Mouse (Mus musculus) 3134 (cell line): ENCODE results near the gene Bex2.
A peak's percentile ranks its signal among the peaks of the same experiment; 100 is the strongest.
"Not testable (repeated sequence)": the region's sequence is repeated elsewhere in the genome, so short reads cannot be mapped to it uniquely, and the experiment has no call there.

ENCODE experiments used
- DNase-seq: peaks from one replicate; pipeline ENCODE4 v3.0.0-alpha.2; 2011; ENCODE audit warnings: low spot score; ENCODE audit not compliant: insufficient read length; ENCODE audit errors: extremely low read depth

The Bex2 gene

GRCm38 (mm10) chrX:136068020-136068419 lies at the start of gene Bex2:
TSS of gene Bex2 (minus strand) at chrX:136068236.
- not testable (repeated sequence) for DNase-seq

GRCm38 (mm10) chrX:136115419-136115961 lies 47.5 kb upstream of the Bex2 start:
- DNase-seq = no peak

- DNase-seq = no peak
These were observed 47.0 kb upstream of the Bex2 start for GRCm38 (mm10) chrX:136115015-136115414.

GRCm38 (mm10) chrX:136107942-136108341 lies 39.9 kb upstream of the Bex2 start:
- peak; percentile 8 for DNase-seq

GRCm38 (mm10) chrX:136104724-136105088 lies 36.7 kb upstream of the Bex2 start:
- no peak for DNase-seq

- no peak for DNase-seq
These were observed 36.1 kb upstream of the Bex2 start for GRCm38 (mm10) chrX:136104046-136104723.

GRCm38 (mm10) chrX:136094421-136094820 lies 26.4 kb upstream of the Bex2 start:
- DNase-seq = no peak

GRCm38 (mm10) chrX:136092497-136093279 lies 24.7 kb upstream of the Bex2 start:
- no peak for DNase-seq

GRCm38 (mm10) chrX:136085155-136085554 lies 17.1 kb upstream of the Bex2 start, which contains the start of gene Nxf3:
TSS of gene Nxf3 (minus strand) at chrX:136085255.
- no peak for DNase-seq

GRCm38 (mm10) chrX:136067201-136067991 lies 640 bp downstream of the Bex2 start:
- not testable (repeated sequence) for DNase-seq

- no peak for DNase-seq
These were observed 7.3 kb downstream of the Bex2 start for GRCm38 (mm10) chrX:136060698-136061097.

- no peak for DNase-seq
These were observed 16.8 kb downstream of the Bex2 start for GRCm38 (mm10) chrX:136051219-136051618.

GRCm38 (mm10) chrX:136047528-136047927 lies 20.5 kb downstream of the Bex2 start:
- peak; percentile 11 for DNase-seq

GRCm38 (mm10) chrX:136043726-136044125 lies 24.3 kb downstream of the Bex2 start:
- DNase-seq = no peak

GRCm38 (mm10) chrX:136032799-136033763 lies 35.0 kb downstream of the Bex2 start, which contains the start of gene Arxes1:
TSS of gene Arxes1 (plus strand) at chrX:136033367.
- not testable (repeated sequence) for DNase-seq

GRCm38 (mm10) chrX:136030331-136030730 lies 37.7 kb downstream of the Bex2 start:
- no peak for DNase-seq
